Mouse (Mus musculus): ENCODE results near the gene Relch. TPM values are rescaled to one million over a fixed set of nuclear protein-coding genes. Genes with fewer than 3 reads are reported as not detected.

Relch gene
- polyA plus RNA-seq, 1 experiment from 2014 or later: 25.4 TPM

- peak within 1 kb of the TSS; percentile 60 for H3K4me3 ChIP-seq (ENCODE audit: low read depth, low read length)
- ATAC-seq (ENCODE audit: insufficient read depth) (peak; percentile 80), DNase-seq (peak; percentile 65)
- H3K4me2 ChIP-seq: peak within 1 kb of the TSS; percentile 97
- no peaks in the 10 kb centered on the region for H3K4me1 ChIP-seq (ENCODE audit: insufficient read depth)
- TF ChIP-seq CTCF (IDR thresholded peaks at IDR 0.05; ENCODE audit: low read depth): peak; percentile 55
- H3K9me3 ChIP-seq (ENCODE audit: low read depth, low read length): no peaks in the 10 kb centered on the region
- H3K36me3 ChIP-seq (ENCODE audit: insufficient read depth): no peaks in the 10 kb centered on the region
- peaks cover 20% of the 10 kb centered on the region for H3K27me3 ChIP-seq (ENCODE audit: insufficient read depth, low read length)
- 3% methylated on average over 76 of the region's 77 CpGs for WGBS
- H3K27ac ChIP-seq (ENCODE audit: low read depth): no peak within 1 kb of the TSS
- peak within 1 kb of the TSS; percentile 58 for H3K9ac ChIP-seq
Observed at GRCm38 (mm10) chr1:105780457-105781364, 117.0 kb downstream of the Relch start, which contains the start of gene Tnfrsf11a. Tnfrsf11a (plus strand) TSS chr1:105780718.

DNA sequence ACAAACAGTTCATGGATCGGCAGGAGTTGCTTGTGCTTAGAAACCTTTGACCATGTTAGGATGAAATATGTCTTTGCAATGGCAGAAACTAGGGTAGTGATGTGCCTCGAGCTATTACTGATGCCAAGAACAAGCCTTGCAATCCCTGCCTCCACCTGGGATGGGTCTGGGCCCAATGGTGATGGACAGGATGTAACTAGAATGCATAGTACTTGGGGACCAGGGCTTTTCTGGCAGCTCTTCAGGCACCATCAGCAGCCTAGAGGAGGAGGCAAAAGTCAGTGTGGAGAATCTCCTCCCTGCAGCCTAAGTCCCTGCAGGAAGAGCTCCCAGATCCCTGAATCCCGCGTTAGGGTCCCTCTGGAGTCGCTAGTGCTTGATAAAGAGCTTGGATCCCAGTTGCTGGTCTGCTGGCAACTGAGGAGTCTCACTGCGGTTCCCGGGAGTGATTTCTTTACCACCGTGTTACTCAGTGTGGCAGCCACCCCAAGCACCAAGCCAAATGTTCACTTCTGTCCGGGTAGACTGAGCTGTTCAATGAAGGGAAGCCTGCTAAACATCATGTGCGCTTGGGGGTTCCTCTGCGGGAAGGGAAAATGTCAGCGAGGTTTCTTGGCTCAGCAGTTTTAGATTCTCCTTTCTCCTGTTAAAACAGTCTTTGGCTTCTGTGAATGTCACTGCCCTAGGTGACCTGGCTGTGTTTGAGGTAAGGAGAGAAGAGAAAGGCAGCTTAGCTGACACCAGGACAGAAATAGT is 117.9 kb downstream of the Relch start:
- DNase-seq: peak; percentile 14

GRCm38 (mm10) chr1:105784257-105785016 is 120.8 kb downstream of the Relch start:
- DNase-seq (no peak), ATAC-seq (ENCODE audit: insufficient read depth) (no peak)
- Histone ChIP-seq H3K27ac (ENCODE audit: low read depth) (0 out of 2 replicates have a peak overlapping the region, but pooled peaks have one; percentile 30), H3K27me3 (ENCODE audit: insufficient read depth, low read length) (peaks cover 20% of the 10 kb centered on the region), H3K9ac (no peak overlapping the region), H3K4me1 (ENCODE audit: insufficient read depth) (0 out of 2 replicates have a peak, but pooled peaks cover 3% of the 10 kb centered on the region), H3K4me2 (no peak overlapping the region), H3K36me3 (ENCODE audit: insufficient read depth) (no peaks in the 10 kb centered on the region), H3K4me3 (ENCODE audit: low read depth, low read length) (no peak overlapping the region), H3K9me3 (ENCODE audit: low read depth, low read length) (no peaks in the 10 kb centered on the region)
- no peak for TF ChIP-seq CTCF (IDR thresholded peaks at IDR 0.05; ENCODE audit: low read depth)
- WGBS: 61% methylated on average over 5 of the region's 5 CpGs

More for the DNA sequence above, 117.9 kb downstream of the Relch start:
- Histone ChIP-seq H3K4me1 (ENCODE audit: insufficient read depth) (0 out of 2 replicates have a peak, but pooled peaks cover 3% of the 10 kb centered on the region), H3K27ac (ENCODE audit: low read depth) (no peak overlapping the region), H3K4me2 (peak overlapping the region; percentile 97), H3K36me3 (ENCODE audit: insufficient read depth) (no peaks in the 10 kb centered on the region), H3K9me3 (ENCODE audit: low read depth, low read length) (no peaks in the 10 kb centered on the region), H3K4me3 (ENCODE audit: low read depth, low read length) (peak overlapping the region; percentile 60), H3K9ac (peak overlapping the region; percentile 58; the same call in 1 of the 2 replicates), H3K27me3 (ENCODE audit: insufficient read depth, low read length) (peaks cover 20% of the 10 kb centered on the region)
- WGBS: 33% methylated on average over 12 of the region's 12 CpGs
- no peak for TF ChIP-seq CTCF (IDR thresholded peaks at IDR 0.05; ENCODE audit: low read depth)
- no peak for ATAC-seq (ENCODE audit: insufficient read depth)

DNA sequence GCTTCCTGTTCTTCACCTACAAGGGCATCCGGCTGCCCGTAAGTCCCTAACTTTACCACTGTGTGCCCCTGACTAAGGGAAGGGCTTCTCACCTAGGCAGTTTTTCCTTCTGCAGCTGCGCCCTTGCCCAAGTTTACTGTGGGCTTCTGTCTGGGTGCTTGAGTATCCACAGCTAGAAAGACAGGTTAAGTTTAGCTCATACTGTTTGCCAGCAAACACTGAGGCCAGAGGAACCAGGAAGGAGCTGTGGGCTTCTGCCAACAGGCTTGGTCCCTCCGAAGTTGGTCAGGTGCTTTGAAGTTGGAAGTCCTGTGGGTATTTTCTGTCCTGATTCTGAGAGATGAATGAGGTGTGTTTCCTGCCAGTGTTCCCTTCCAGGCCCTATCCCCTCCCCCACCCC is 121.5 kb downstream of the Relch start:
- Histone ChIP-seq H3K27ac (ENCODE audit: low read depth) (peak overlapping the region; percentile 30; the same call in 1 of the 2 replicates), H3K4me3 (ENCODE audit: low read depth, low read length) (no peak overlapping the region), H3K4me2 (no peak overlapping the region), H3K9me3 (ENCODE audit: low read depth, low read length) (no peaks in the 10 kb centered on the region), H3K4me1 (ENCODE audit: insufficient read depth) (0 out of 2 replicates have a peak, but pooled peaks cover 3% of the 10 kb centered on the region), H3K36me3 (ENCODE audit: insufficient read depth) (no peaks in the 10 kb centered on the region), H3K9ac (no peak overlapping the region), H3K27me3 (ENCODE audit: insufficient read depth, low read length) (peaks cover 13% of the 10 kb centered on the region)
- TF ChIP-seq CTCF (IDR thresholded peaks at IDR 0.05; ENCODE audit: low read depth): no peak
- DNase-seq (peak; percentile 30), ATAC-seq (ENCODE audit: insufficient read depth) (no peak)
- 35% methylated on average over 4 of the region's 4 CpGs for WGBS

DNA sequence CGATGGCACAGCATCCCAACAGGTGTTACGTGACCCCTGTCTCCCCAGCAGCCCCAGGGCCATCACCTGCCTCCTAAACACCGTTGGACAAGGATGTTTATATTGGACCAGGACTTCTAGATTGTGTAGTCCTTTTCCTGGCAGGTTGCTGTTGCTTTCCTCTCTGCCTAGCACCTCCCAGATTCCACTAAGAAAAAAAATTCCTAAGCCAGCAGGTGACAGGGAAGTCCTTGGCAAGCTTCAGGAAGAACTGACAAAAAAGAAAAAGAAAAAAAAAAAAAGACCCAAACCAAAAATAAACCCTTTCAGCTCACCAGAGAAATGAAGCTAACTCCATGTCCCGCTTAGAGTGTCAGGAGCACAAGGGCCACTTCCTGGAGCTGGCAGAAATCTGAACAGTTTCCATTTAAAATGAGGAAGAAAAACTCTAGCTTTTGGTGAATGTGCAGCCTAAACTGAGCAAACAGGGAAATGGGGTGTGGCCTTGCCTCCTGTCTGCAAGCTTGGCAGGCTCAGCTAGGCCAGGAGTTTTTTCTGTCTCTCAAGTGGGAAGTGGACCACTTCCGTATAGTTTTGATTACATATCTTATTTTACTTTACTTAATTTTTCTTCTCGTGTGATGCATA is 123.2 kb downstream of the Relch start:
- Histone ChIP-seq H3K4me2 (no peak overlapping the region), H3K4me1 (ENCODE audit: insufficient read depth) (0 out of 2 replicates have a peak, but pooled peaks cover 3% of the 10 kb centered on the region), H3K9me3 (ENCODE audit: low read depth, low read length) (no peaks in the 10 kb centered on the region), H3K36me3 (ENCODE audit: insufficient read depth) (no peaks in the 10 kb centered on the region), H3K4me3 (ENCODE audit: low read depth, low read length) (no peak overlapping the region), H3K27ac (ENCODE audit: low read depth) (peak overlapping the region; percentile 36; the same call in 1 of the 2 replicates), H3K9ac (no peak overlapping the region), H3K27me3 (ENCODE audit: insufficient read depth, low read length) (no peaks in the 10 kb centered on the region)
- no peak for ATAC-seq (ENCODE audit: insufficient read depth)
- WGBS: 39% methylated on average over 6 of the region's 6 CpGs
- peak; percentile 56 for DNase-seq
- TF ChIP-seq CTCF (IDR thresholded peaks at IDR 0.05; ENCODE audit: low read depth): no peak

GRCm38 (mm10) chr1:105790103-105790502 is 126.4 kb downstream of the Relch start:
- no peak for TF ChIP-seq CTCF (IDR thresholded peaks at IDR 0.05; ENCODE audit: low read depth)
- no peak for ATAC-seq (ENCODE audit: insufficient read depth)
- Histone ChIP-seq H3K4me3 (ENCODE audit: low read depth, low read length) (no peak overlapping the region), H3K36me3 (ENCODE audit: insufficient read depth) (no peaks in the 10 kb centered on the region), H3K9ac (no peak overlapping the region), H3K9me3 (ENCODE audit: low read depth, low read length) (no peaks in the 10 kb centered on the region), H3K4me2 (no peak overlapping the region), H3K27me3 (ENCODE audit: insufficient read depth, low read length) (no peaks in the 10 kb centered on the region), H3K27ac (ENCODE audit: low read depth) (no peak overlapping the region), H3K4me1 (ENCODE audit: insufficient read depth) (0 out of 2 replicates have a peak, but pooled peaks cover 3% of the 10 kb centered on the region)
- no peak for DNase-seq
- 83% methylated on average over 3 of the region's 3 CpGs for WGBS
